Mouse (Mus musculus) heart, adult 2 months (tissue): ENCODE results near the gene Apeh.

Experiments
- CTCF ChIP-seq: fragments of 200-600 bp; IDR thresholded peaks from 2 replicates; pipeline ENCODE4 v1.8.1; 2022; ENCODE audit warnings: antibody characterized with exemption, mild to moderate bottlenecking, moderate library complexity
- POLR2A ChIP-seq: fragments of 200-500 bp; IDR thresholded peaks from 2 replicates; pipeline ENCODE4 v1.6.1; 2011; ENCODE audit warnings: mild to moderate bottlenecking, low read depth, low read length, control low read depth; ENCODE audit not compliant: insufficient read depth

DNA sequence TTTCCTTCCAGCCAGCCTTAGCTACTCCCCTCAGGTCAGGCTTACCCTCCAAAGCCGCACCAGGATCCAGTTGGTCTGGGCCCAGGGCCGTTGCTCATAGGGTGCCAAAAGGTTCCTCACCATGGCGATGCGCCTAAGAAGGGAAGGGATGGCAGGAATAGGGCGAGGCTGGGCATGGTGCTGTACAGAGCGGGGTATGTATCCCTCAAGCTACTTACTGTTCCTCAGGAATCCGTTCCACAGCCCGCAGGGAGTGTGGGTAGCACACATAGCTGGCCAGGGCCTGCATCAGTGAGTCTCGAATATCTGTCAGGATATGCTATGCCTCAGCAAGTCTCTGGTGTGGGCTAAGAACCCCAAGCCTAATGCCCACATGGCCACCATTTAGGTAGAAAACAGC is 36.1 kb downstream of the Apeh start:
- no peak for TF ChIP-seq POLR2A
- TF ChIP-seq CTCF = no peak
